Mouse (Mus musculus): ENCODE results near the gene Tpte. TPM values are rescaled to one million over a fixed set of nuclear protein-coding genes. Genes with fewer than 3 reads are reported as not detected.
"Not testable (repeated sequence)": the region's sequence is repeated elsewhere in the genome, so short reads cannot be mapped to it uniquely, and the experiment has no call there.

Tpte gene
- polyA plus RNA-seq, 1 experiment from 2014 or later = not detected

DNA sequence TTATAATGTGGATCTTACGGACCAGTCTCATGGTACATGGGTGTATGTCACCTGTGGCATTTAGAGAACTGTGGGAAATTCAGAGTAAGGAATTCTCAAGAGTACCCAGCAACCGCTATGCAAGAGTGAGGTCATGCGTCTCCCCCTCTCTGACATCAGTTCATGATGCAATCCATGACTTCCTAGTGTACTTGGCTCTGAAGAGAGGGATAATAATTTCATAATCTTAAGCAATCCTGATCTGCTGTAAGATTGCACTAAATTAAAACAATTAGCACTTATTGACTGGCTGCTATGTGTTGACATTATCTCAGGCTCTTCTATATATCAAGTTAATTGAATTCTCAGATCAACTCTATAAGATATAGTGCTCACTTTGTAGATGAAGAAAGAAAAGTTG lies 16.4 kb upstream of the Tpte start:
- no peak overlapping the region for H3K27ac ChIP-seq
- H3K9me3 ChIP-seq (replicated peaks) = no peaks in the 10 kb centered on the region
- no peak for ATAC-seq (replicated peaks; ENCODE audit: insufficient number of reproducible peaks, insufficient read depth, low FRiP score, low read depth)
- no peak overlapping the region for H3K9ac ChIP-seq
- no peak overlapping the region for H3K4me2 ChIP-seq
- H3K27me3 ChIP-seq = no peaks in the 10 kb centered on the region
- no peak overlapping the region for H3K4me3 ChIP-seq
- H3K4me1 ChIP-seq (replicated peaks) = no peaks in the 10 kb centered on the region
- no peaks in the 10 kb centered on the region for H3K36me3 ChIP-seq
- WGBS = 88% methylated on average over 3 of the region's 3 CpGs

DNA sequence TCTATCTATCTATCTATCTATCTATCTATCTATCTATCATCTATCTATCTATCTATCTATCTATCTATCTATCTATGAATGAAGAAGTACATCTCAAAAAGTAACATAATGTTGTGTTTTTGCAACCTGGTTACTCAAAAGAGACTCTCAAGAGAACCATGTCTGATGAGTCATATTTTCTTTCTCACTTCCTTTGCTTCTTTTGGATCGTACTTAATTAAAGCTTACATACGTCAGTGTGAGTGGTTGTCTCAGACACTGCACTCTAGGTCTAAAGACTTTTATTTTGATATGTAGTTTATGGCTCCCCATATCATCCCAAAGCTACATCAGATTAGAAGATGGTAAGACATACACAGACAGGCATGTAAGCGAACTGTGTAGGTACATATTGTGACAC lies 10.1 kb upstream of the Tpte start:
- ATAC-seq (replicated peaks; ENCODE audit: insufficient number of reproducible peaks, insufficient read depth, low FRiP score, low read depth) = no peak
- WGBS = 65% methylated on average over 3 of the region's 3 CpGs
- Histone ChIP-seq H3K4me2 (no peak overlapping the region), H3K36me3 (no peaks in the 10 kb centered on the region), H3K9me3 (replicated peaks) (no peaks in the 10 kb centered on the region), H3K27me3 (no peaks in the 10 kb centered on the region), H3K9ac (no peak overlapping the region), H3K4me3 (no peak overlapping the region), H3K4me1 (replicated peaks) (0 out of 2 replicates have a peak, but pooled peaks cover 2% of the 10 kb centered on the region), H3K27ac (no peak overlapping the region)

DNA sequence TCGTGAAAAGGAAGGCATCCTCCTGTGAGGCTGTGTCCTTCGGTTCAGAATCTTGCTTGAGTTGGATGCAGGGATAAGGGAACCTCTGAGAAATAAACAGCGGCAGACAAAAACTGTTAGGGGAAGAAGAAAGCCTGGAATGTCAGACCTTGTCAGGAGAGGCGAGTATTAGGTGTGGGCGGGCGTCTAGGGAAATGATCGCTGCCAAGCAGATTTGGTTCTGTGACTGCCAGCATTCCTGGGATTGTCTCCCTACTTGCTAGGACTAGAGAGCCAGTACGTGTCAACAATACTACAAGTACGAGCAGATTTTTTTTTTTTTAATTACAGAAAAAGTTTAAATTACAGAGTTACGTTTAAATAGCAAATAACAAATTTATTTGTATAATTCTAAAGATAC lies 8.6 kb upstream of the Tpte start:
- H3K4me1 ChIP-seq (replicated peaks) = 0 out of 2 replicates have a peak, but pooled peaks cover 2% of the 10 kb centered on the region
- WGBS = 48% methylated on average over 10 of the region's 10 CpGs
- H3K9ac ChIP-seq = no peak overlapping the region
- no peak overlapping the region for H3K27ac ChIP-seq
- no peak for ATAC-seq (replicated peaks; ENCODE audit: insufficient number of reproducible peaks, insufficient read depth, low FRiP score, low read depth)
- no peak overlapping the region for H3K4me3 ChIP-seq
- H3K36me3 ChIP-seq = no peaks in the 10 kb centered on the region
- no peaks in the 10 kb centered on the region for H3K9me3 ChIP-seq (replicated peaks)
- H3K4me2 ChIP-seq = no peak overlapping the region
- no peaks in the 10 kb centered on the region for H3K27me3 ChIP-seq

DNA sequence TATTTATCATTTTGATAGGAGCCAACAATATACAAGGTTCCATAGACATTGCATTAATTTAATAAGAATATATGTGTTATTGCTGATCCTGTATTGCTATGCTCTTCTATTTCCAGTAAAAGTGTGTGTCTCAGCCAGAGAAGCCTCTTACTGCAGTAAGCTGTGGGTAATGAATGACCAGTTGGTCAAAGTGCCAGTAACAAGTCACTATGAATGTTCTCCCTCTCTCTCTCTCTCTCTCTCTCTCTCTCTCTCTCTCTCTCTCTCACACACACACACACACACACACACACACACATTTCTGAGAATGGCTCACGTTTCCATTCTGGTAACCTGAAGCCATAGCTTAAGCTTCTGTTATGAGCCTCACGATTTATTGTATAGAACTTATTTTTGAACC lies 19.1 kb downstream of the Tpte start:
- Histone ChIP-seq H3K9ac (no peak overlapping the region), H3K4me1 (replicated peaks) (0 out of 2 replicates have a peak, but pooled peaks cover 4% of the 10 kb centered on the region), H3K27ac (no peak overlapping the region), H3K4me2 (no peak overlapping the region), H3K4me3 (no peak overlapping the region), H3K36me3 (no peaks in the 10 kb centered on the region), H3K9me3 (replicated peaks) (no peaks in the 10 kb centered on the region), H3K27me3 (no peaks in the 10 kb centered on the region)
- no peak for ATAC-seq (replicated peaks; ENCODE audit: insufficient number of reproducible peaks, insufficient read depth, low FRiP score, low read depth)
- 63% methylated on average over 2 of the region's 2 CpGs for WGBS

DNA sequence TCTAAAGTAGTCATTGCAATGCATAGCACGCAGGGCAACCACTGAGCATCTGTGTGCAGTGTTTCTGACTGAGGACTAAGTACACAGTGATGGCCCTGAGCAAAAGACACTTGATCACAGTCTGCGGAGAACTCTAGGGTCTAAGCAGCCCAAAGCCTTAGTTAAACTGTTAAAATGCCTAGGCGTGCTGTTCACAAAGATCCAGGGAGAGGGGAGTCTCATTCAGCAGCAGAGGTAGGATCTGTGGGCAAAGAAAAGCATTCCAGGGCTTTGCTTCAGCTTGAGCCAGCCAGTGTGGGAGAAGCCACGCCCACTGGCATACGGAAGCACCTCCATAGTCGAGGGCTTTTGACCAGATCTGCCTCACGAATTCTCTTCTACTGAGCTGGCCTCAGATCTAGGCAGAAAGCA lies 19.7 kb downstream of the Tpte start:
- 27% methylated on average over 7 of the region's 7 CpGs for WGBS
- no peak overlapping the region for H3K27ac ChIP-seq
- H3K36me3 ChIP-seq = no peaks in the 10 kb centered on the region
- peak overlapping the region; percentile 58 for H3K4me2 ChIP-seq
- peak overlapping the region; percentile 25; the same call in 1 of the 2 replicates for H3K4me3 ChIP-seq
- no peak for ATAC-seq (replicated peaks; ENCODE audit: insufficient number of reproducible peaks, insufficient read depth, low FRiP score, low read depth)
- H3K9ac ChIP-seq = no peak overlapping the region
- no peaks in the 10 kb centered on the region for H3K9me3 ChIP-seq (replicated peaks)
- 0 out of 2 replicates have a peak, but pooled peaks cover 4% of the 10 kb centered on the region for H3K4me1 ChIP-seq (replicated peaks)
- H3K27me3 ChIP-seq = no peaks in the 10 kb centered on the region

DNA sequence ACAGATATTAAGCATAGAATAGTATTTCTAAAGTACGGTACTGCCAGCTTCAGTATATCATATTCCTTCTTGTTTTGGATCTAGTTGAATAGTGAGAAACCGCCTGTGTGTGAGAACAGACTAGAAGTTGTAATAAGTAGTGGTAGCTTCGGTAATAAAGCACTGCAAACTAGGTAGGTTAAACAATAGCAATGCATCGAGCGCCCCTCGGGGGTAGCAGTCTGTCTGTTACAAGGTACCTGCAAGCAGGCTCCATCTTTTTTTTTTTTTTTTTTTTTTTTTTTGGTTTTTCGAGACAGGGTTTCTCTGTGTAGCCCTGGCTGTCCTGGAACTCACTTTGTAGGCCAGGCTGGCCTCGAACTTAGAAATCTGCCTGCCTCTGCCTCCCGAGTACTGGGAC lies 20.8 kb downstream of the Tpte start:
- not testable (repeated sequence) for H3K9ac ChIP-seq; H3K27ac ChIP-seq; H3K4me2 ChIP-seq; H3K9me3 ChIP-seq (replicated peaks); H3K4me3 ChIP-seq; ATAC-seq (replicated peaks; ENCODE audit: insufficient number of reproducible peaks, insufficient read depth, low FRiP score, low read depth); H3K4me1 ChIP-seq (replicated peaks); H3K27me3 ChIP-seq; H3K36me3 ChIP-seq
- WGBS = 85% methylated on average over 8 of the region's 9 CpGs

DNA sequence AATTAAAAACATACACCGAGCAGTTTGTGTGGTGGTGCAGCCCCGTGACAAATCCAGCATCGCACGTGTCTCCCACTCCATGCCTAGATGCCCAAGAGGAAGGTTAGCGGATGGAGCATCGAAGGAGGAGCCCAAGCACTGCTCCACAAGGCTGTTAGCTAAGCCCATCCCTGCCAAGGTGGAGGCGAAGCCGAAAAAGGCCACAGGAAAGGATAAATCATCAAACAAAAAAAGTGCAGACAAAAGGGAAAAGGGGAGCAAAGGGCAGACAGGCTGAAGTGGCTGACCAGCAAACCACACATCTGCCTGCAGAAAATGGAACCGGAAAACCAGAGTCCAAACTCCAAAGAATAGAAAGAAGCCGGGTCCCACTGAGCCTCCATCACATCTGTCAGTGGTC lies 23.8 kb downstream of the Tpte start:
- Histone ChIP-seq H3K36me3 (no peaks in the 10 kb centered on the region), H3K27me3 (no peaks in the 10 kb centered on the region), H3K9ac (no peak overlapping the region), H3K4me1 (replicated peaks) (0 out of 2 replicates have a peak, but pooled peaks cover 4% of the 10 kb centered on the region), H3K4me3 (no peak overlapping the region), H3K4me2 (no peak overlapping the region), H3K9me3 (replicated peaks) (no peaks in the 10 kb centered on the region), H3K27ac (no peak overlapping the region)
- no peak for ATAC-seq (replicated peaks; ENCODE audit: insufficient number of reproducible peaks, insufficient read depth, low FRiP score, low read depth)
- 73% methylated on average over 10 of the region's 10 CpGs for WGBS

DNA sequence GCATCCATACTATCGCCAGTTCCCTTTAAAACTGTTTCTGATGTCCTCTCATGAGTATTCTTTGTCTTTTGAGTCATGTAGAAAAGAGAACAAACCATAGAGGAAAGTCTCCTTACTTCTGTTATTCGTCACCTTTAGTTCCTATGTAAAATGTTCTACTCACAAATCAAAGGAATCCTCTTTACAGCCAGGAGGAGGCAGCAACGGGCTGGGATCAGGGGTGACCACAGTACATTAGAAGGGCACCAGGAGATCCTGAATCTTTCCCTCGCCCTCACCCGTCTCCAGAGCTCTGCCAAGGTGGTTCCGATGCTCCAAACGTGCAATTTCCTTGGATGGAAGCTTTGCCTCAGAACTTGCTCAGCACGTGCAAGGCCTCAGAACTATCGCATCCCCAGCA lies 28.2 kb downstream of the Tpte start:
- WGBS = 67% methylated on average over 9 of the region's 9 CpGs

DNA sequence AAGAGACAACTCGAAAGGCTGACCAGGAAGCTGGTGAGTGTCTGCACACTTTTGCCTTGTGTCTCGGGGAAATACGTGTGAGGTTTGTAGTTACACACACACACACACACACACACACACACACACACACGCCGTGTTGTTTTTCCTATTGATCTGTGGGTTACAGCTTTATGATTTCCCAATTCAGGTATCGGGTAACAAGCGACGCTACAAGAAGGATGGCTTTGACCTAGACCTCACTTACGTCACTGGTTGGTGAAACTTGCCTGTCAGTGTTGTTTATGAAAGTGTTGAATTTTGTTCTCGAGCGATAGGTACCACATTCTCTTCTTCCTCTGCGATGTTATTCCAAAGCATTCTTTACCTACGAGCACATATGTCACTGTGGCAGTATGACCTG lies 52.2 kb downstream of the Tpte start:
- Histone ChIP-seq H3K27me3 (no peaks in the 10 kb centered on the region), H3K36me3 (no peaks in the 10 kb centered on the region), H3K4me1 (replicated peaks) (no peaks in the 10 kb centered on the region), H3K9ac (no peak overlapping the region), H3K9me3 (replicated peaks) (no peaks in the 10 kb centered on the region), H3K4me2 (no peak overlapping the region), H3K4me3 (no peak overlapping the region), H3K27ac (no peak overlapping the region)
- WGBS = 78% methylated on average over 13 of the region's 13 CpGs
- ATAC-seq (replicated peaks; ENCODE audit: insufficient number of reproducible peaks, insufficient read depth, low FRiP score, low read depth) = no peak

More for the DNA sequence above, 28.2 kb downstream of the Tpte start:
- H3K36me3 ChIP-seq = no peaks in the 10 kb centered on the region
- H3K4me1 ChIP-seq (replicated peaks) = no peaks in the 10 kb centered on the region
- no peaks in the 10 kb centered on the region for H3K9me3 ChIP-seq (replicated peaks)
- no peaks in the 10 kb centered on the region for H3K27me3 ChIP-seq
- H3K4me3 ChIP-seq = no peak overlapping the region
- no peak overlapping the region for H3K27ac ChIP-seq
- no peak overlapping the region for H3K9ac ChIP-seq
- no peak overlapping the region for H3K4me2 ChIP-seq
- ATAC-seq (replicated peaks; ENCODE audit: insufficient number of reproducible peaks, insufficient read depth, low FRiP score, low read depth) = no peak

DNA sequence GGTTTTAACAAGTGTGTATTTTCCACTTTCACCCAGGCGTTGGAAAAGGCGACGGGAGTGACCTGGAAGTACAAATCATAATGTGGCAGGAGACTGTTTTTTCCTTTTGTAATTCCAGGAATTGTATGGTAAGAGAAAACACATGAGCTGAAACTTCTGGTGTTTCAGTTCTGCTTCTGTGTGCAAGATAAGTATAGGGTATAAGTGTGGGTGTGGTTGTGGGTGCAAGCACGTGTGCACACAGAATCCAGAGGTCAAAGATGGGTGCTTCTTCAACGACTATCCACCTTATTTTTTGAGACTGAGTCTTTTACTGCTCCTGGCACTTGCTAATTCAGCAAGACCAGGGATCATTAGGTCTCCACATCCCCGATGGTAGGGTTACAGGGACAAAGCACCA lies 76.1 kb downstream of the Tpte start:
- no peak overlapping the region for H3K4me3 ChIP-seq
- no peak overlapping the region for H3K9ac ChIP-seq
- H3K36me3 ChIP-seq = no peaks in the 10 kb centered on the region
- H3K9me3 ChIP-seq (replicated peaks) = no peaks in the 10 kb centered on the region
- H3K27ac ChIP-seq = no peak overlapping the region
- ATAC-seq (replicated peaks; ENCODE audit: insufficient number of reproducible peaks, insufficient read depth, low FRiP score, low read depth) = no peak
- H3K4me2 ChIP-seq = no peak overlapping the region
- H3K4me1 ChIP-seq (replicated peaks) = no peaks in the 10 kb centered on the region
- no peaks in the 10 kb centered on the region for H3K27me3 ChIP-seq
- WGBS = 78% methylated on average over 6 of the region's 6 CpGs

DNA sequence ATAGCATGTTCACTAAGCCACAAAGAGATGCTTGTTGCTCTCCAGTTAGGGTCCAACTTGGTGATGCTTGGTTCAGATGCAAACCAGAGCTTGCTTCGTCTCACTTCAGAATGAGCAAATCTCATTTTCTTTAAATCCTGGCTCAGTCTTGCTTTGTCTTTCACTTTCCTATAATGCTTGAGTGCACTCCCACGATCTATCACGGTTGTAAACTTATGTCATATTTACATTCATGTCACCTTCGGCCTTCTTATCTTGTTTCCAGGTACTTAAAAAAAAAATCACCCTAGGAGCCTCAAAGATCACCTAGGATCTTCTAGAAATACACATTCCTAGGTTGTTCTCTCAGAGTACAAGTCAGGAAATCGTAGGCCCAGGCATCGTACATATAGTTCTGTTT lies 76.6 kb downstream of the Tpte start:
- WGBS = 80% methylated on average over 6 of the region's 6 CpGs

DNA sequence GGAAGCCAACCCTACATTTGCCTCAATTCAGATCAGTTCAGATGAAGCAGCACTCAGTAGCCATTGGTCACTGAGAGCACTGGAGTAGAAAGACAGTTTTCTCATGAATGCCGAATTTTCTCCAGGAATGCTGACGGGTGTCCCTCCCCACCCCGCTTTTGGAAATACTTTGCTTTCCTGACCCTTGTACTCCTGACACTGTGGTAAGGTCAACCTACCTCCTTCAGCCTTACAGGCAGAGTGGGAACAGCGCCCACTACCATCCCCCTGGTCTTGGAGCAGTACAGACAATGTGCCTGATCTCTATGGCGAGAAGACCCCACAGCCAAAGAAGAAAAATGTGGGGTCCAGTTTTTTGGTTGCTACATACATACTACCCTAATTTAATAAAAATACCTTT lies 93.1 kb downstream of the Tpte start:
- no peak for ATAC-seq (replicated peaks; ENCODE audit: insufficient number of reproducible peaks, insufficient read depth, low FRiP score, low read depth)
- H3K9me3 ChIP-seq (replicated peaks) = no peaks in the 10 kb centered on the region
- H3K4me1 ChIP-seq (replicated peaks) = no peaks in the 10 kb centered on the region
- 85% methylated on average over 5 of the region's 5 CpGs for WGBS
- no peak overlapping the region for H3K27ac ChIP-seq
- no peak overlapping the region for H3K4me3 ChIP-seq
- peaks cover under 1% of the 10 kb centered on the region; the same call in 1 of the 2 replicates for H3K36me3 ChIP-seq
- H3K9ac ChIP-seq = no peak overlapping the region
- no peaks in the 10 kb centered on the region for H3K27me3 ChIP-seq
- H3K4me2 ChIP-seq = no peak overlapping the region

More for the DNA sequence above, 76.6 kb downstream of the Tpte start:
- Histone ChIP-seq H3K4me2 (no peak overlapping the region), H3K36me3 (no peaks in the 10 kb centered on the region), H3K9me3 (replicated peaks) (no peaks in the 10 kb centered on the region), H3K27ac (no peak overlapping the region), H3K4me3 (no peak overlapping the region), H3K9ac (no peak overlapping the region), H3K27me3 (no peaks in the 10 kb centered on the region), H3K4me1 (replicated peaks) (no peaks in the 10 kb centered on the region)
- ATAC-seq (replicated peaks; ENCODE audit: insufficient number of reproducible peaks, insufficient read depth, low FRiP score, low read depth) = no peak

All from heart, embryonic 15.5 days (tissue).